Mouse (Mus musculus): ENCODE data around the gene Filip1l. TPM values are rescaled to one million over a fixed set of nuclear protein-coding genes. Genes with fewer than 3 reads are reported as not detected.

Gene Filip1l
- polyA plus RNA-seq, 1 experiment from 2014 or later, result 35.3 TPM

GRCm38 (mm10) chr16:57564807-57565206 lies 211.9 kb downstream of the Filip1l start:
- 44% methylated on average over 1 of the region's 1 CpGs for WGBS
- H3K27me3 ChIP-seq (ENCODE audit: control insufficient read depth, insufficient read depth, low read length), result no peaks in the 10 kb centered on the region
- H3K9ac ChIP-seq (ENCODE audit: low read length), result no peak overlapping the region
- peaks cover 8% of the 10 kb centered on the region; the same call in 1 of the 2 replicates for H3K4me1 ChIP-seq (replicated peaks; ENCODE audit: control insufficient read depth, insufficient read depth)
- no peaks in the 10 kb centered on the region for H3K9me3 ChIP-seq (ENCODE audit: control insufficient read depth, low read length)
- DNase-seq (ENCODE audit: low spot score) (no peak), ATAC-seq (ENCODE audit: low FRiP score, low TSS enrichment) (no peak)
- no peak overlapping the region for H3K27ac ChIP-seq (replicated peaks)
- peaks cover 2% of the 10 kb centered on the region; the same call in 1 of the 2 replicates for H3K36me3 ChIP-seq (ENCODE audit: control insufficient read depth, insufficient read depth, low read length)
- no peak overlapping the region for H3K4me2 ChIP-seq (replicated peaks; ENCODE audit: low read depth)
- TF ChIP-seq CTCF (IDR thresholded peaks at IDR 0.05; ENCODE audit: low read depth) (no peak), EP300 (optimal IDR thresholded peaks at IDR 0.05) (no peak)
- no peak overlapping the region for H3K4me3 ChIP-seq (ENCODE audit: low read depth, low read length)

- Histone ChIP-seq H3K4me3 (ENCODE audit: low read depth, low read length) (no peak overlapping the region), H3K36me3 (ENCODE audit: control insufficient read depth, insufficient read depth, low read length) (peaks cover 5% of the 10 kb centered on the region), H3K9me3 (ENCODE audit: control insufficient read depth, low read length) (no peaks in the 10 kb centered on the region), H3K4me2 (replicated peaks; ENCODE audit: low read depth) (no peak overlapping the region), H3K27ac (replicated peaks) (no peak overlapping the region; the same call in 1 of the 2 replicates), H3K27me3 (ENCODE audit: control insufficient read depth, insufficient read depth, low read length) (no peaks in the 10 kb centered on the region), H3K4me1 (replicated peaks; ENCODE audit: control insufficient read depth, insufficient read depth) (peaks cover 8% of the 10 kb centered on the region; the same call in 1 of the 2 replicates), H3K9ac (ENCODE audit: low read length) (no peak overlapping the region)
- ATAC-seq (ENCODE audit: low FRiP score, low TSS enrichment) (no peak), DNase-seq (ENCODE audit: low spot score) (no peak)
- 43% methylated on average over 3 of the region's 3 CpGs for WGBS
- TF ChIP-seq CTCF (IDR thresholded peaks at IDR 0.05; ENCODE audit: low read depth) (no peak), EP300 (optimal IDR thresholded peaks at IDR 0.05) (no peak)
These were observed 213.3 kb downstream of the Filip1l start for GRCm38 (mm10) chr16:57566215-57566614.

- Histone ChIP-seq H3K27me3 (ENCODE audit: control insufficient read depth, insufficient read depth, low read length) (no peaks in the 10 kb centered on the region), H3K9me3 (ENCODE audit: control insufficient read depth, low read length) (no peaks in the 10 kb centered on the region), H3K9ac (ENCODE audit: low read length) (no peak overlapping the region), H3K36me3 (ENCODE audit: control insufficient read depth, insufficient read depth, low read length) (peaks cover 7% of the 10 kb centered on the region), H3K4me2 (replicated peaks; ENCODE audit: low read depth) (no peak overlapping the region), H3K27ac (replicated peaks) (no peak overlapping the region), H3K4me1 (replicated peaks; ENCODE audit: control insufficient read depth, insufficient read depth) (peaks cover 5% of the 10 kb centered on the region; the same call in 1 of the 2 replicates), H3K4me3 (ENCODE audit: low read depth, low read length) (no peak overlapping the region)
- DNase-seq (ENCODE audit: low spot score) (no peak), ATAC-seq (ENCODE audit: low FRiP score, low TSS enrichment) (peak; percentile 94)
- TF ChIP-seq EP300 (optimal IDR thresholded peaks at IDR 0.05), result no peak
- no peak for TF ChIP-seq CTCF (IDR thresholded peaks at IDR 0.05; ENCODE audit: low read depth)
- 42% methylated on average over 7 of the region's 7 CpGs for WGBS
These were observed 215.9 kb downstream of the Filip1l start for GRCm38 (mm10) chr16:57568648-57569404.

GRCm38 (mm10) chr16:57570789-57571311 lies 218.0 kb downstream of the Filip1l start:
- DNase-seq (ENCODE audit: low spot score), result no peak
- H3K4me3 ChIP-seq (ENCODE audit: low read depth, low read length), result no peak overlapping the region
- no peaks in the 10 kb centered on the region for H3K4me1 ChIP-seq (replicated peaks; ENCODE audit: control insufficient read depth, insufficient read depth)
- no peaks in the 10 kb centered on the region for H3K27me3 ChIP-seq (ENCODE audit: control insufficient read depth, insufficient read depth, low read length)
- no peak overlapping the region for H3K27ac ChIP-seq (replicated peaks)
- H3K9ac ChIP-seq (ENCODE audit: low read length), result no peak overlapping the region
- TF ChIP-seq EP300 (optimal IDR thresholded peaks at IDR 0.05) (no peak), CTCF (IDR thresholded peaks at IDR 0.05; ENCODE audit: low read depth) (no peak)
- ATAC-seq (ENCODE audit: low FRiP score, low TSS enrichment), result no peak
- no peaks in the 10 kb centered on the region for H3K9me3 ChIP-seq (ENCODE audit: control insufficient read depth, low read length)
- no peak overlapping the region for H3K4me2 ChIP-seq (replicated peaks; ENCODE audit: low read depth)
- H3K36me3 ChIP-seq (ENCODE audit: control insufficient read depth, insufficient read depth, low read length), result peaks cover 7% of the 10 kb centered on the region
- WGBS, result 61% methylated on average over 5 of the region's 5 CpGs

- H3K4me1 ChIP-seq (replicated peaks; ENCODE audit: control insufficient read depth, insufficient read depth), result no peaks in the 10 kb centered on the region
- no peak overlapping the region for H3K9ac ChIP-seq (ENCODE audit: low read length)
- ATAC-seq (ENCODE audit: low FRiP score, low TSS enrichment), result no peak
- no peak for DNase-seq (ENCODE audit: low spot score)
- WGBS, result 23% methylated on average over 1 of the region's 1 CpGs
- H3K4me3 ChIP-seq (ENCODE audit: low read depth, low read length), result no peak overlapping the region
- H3K36me3 ChIP-seq (ENCODE audit: control insufficient read depth, insufficient read depth, low read length), result peaks cover 10% of the 10 kb centered on the region
- H3K9me3 ChIP-seq (ENCODE audit: control insufficient read depth, low read length), result no peaks in the 10 kb centered on the region
- no peak overlapping the region for H3K4me2 ChIP-seq (replicated peaks; ENCODE audit: low read depth)
- TF ChIP-seq CTCF (IDR thresholded peaks at IDR 0.05; ENCODE audit: low read depth), result no peak
- no peak for TF ChIP-seq EP300 (optimal IDR thresholded peaks at IDR 0.05)
- no peak overlapping the region for H3K27ac ChIP-seq (replicated peaks)
- no peaks in the 10 kb centered on the region for H3K27me3 ChIP-seq (ENCODE audit: control insufficient read depth, insufficient read depth, low read length)
These were observed 220.9 kb downstream of the Filip1l start for GRCm38 (mm10) chr16:57573831-57574230.

- ATAC-seq (ENCODE audit: low FRiP score, low TSS enrichment) (no peak), DNase-seq (ENCODE audit: low spot score) (no peak)
- no peaks in the 10 kb centered on the region for H3K9me3 ChIP-seq (ENCODE audit: control insufficient read depth, low read length)
- no peaks in the 10 kb centered on the region for H3K4me1 ChIP-seq (replicated peaks; ENCODE audit: control insufficient read depth, insufficient read depth)
- H3K4me3 ChIP-seq (ENCODE audit: low read depth, low read length), result no peak overlapping the region
- 98% methylated on average over 1 of the region's 1 CpGs for WGBS
- H3K27me3 ChIP-seq (ENCODE audit: control insufficient read depth, insufficient read depth, low read length), result no peaks in the 10 kb centered on the region
- TF ChIP-seq EP300 (optimal IDR thresholded peaks at IDR 0.05) (no peak), CTCF (IDR thresholded peaks at IDR 0.05; ENCODE audit: low read depth) (no peak)
- H3K36me3 ChIP-seq (ENCODE audit: control insufficient read depth, insufficient read depth, low read length), result peaks cover 5% of the 10 kb centered on the region
- H3K4me2 ChIP-seq (replicated peaks; ENCODE audit: low read depth), result no peak overlapping the region
- H3K27ac ChIP-seq (replicated peaks), result no peak overlapping the region
- H3K9ac ChIP-seq (ENCODE audit: low read length), result no peak overlapping the region
These were observed 223.0 kb downstream of the Filip1l start for GRCm38 (mm10) chr16:57575764-57576388.
